Mouse (Mus musculus) heart, adult 9 months (tissue): ENCODE measurements around the gene Gnai2.
A peak's percentile ranks its signal among the peaks of the same experiment; 100 is the strongest.
"Not testable (repeated sequence)": the region's sequence is repeated elsewhere in the genome, so short reads cannot be mapped to it uniquely, and the experiment has no call there.

ENCODE experiments used
- DNase-seq, 2 experiments: peaks; one replicate each; pipeline ENCODE4 v3.0.0; 2022; ENCODE audit warnings: low spot score in 2 of 2

Gene Gnai2

DNA sequence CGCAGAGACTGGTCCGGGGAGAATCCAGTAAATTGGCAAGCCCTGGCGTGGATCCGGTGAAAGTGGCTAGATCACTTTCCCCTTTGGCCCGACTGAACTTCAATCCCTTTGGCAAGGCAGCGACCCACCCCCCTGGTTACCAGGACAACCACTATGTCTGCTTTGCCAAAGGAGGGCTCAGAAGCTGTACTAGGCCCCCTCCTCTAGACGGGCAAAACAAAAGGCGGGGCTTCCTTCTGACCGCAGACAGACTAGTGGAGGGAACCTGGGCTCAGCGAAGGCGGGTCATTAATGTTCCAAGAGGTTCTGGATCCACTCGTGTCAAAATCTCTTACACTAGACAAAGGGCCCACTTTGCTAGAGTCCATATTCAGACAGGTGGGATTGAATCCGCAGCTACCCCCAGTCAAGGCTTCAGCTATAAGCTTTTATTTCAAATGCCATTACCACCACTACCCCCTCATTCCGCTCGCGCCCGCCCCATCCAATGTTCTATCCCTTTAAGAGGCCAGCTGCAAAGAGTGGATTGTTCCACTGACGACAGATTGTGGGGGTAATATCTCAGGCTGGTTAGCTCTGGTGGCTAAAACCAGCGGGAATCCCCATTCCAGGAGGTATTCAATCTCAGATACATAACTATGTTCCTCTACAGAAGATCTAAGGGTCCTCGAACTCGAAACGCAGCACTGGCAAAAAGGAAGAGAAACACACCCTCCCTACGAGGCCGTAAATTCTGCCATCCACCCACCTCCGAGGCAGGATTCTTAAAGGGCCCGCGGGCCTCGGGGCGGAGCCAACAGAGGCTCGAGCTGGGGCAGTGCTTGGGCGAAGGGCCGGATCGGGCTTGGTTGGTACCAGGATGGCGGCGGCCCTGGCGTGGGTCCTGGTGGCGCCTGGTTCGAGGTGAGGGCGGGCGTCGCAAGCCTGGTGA lies 66.6 kb downstream of the Gnai2 start:
- peak; percentile 85 to 90 for DNase-seq

- peak in 1 of 2 experiments; percentile 64 for DNase-seq
Observed at GRCm38 (mm10) chr9:107567702-107568319, 67.4 kb downstream of the Gnai2 start, which contains the start of gene Hyal2. TSS of gene Hyal2 (plus strand) at chr9:107567945.

- DNase-seq, result peak; percentile 81 to 92
Observed at GRCm38 (mm10) chr9:107566855-107567254, 68.3 kb downstream of the Gnai2 start.

GRCm38 (mm10) chr9:107566041-107566709 lies 69.0 kb downstream of the Gnai2 start:
- DNase-seq, result peak; percentile 77 to 81

DNA sequence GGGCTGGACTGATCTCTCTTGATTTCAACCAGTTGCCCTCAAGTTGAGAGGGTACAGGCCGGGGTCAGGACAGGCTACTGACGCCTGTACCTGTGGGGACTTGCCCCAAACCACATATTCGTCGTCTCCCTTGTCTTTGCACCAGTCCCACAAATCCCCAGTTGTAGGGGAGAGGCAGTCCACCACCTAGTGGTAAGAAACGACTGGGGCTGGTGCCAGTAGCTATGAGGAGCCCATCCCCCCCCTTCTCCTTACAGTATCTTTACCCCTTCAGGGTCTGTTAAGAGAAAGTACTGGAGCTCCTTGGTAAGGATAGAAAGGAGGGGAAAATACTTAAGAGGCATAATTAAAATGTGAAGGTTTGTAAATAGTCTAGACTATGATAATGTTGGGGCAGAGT lies 69.6 kb downstream of the Gnai2 start:
- not testable (repeated sequence) for DNase-seq
